Mouse (Mus musculus) heart, embryonic 16.5 days (tissue): ENCODE results near the gene 1700029J07Rik. TPM values are rescaled to one million over a fixed set of nuclear protein-coding genes. Genes with fewer than 3 reads are reported as not detected.

Experiments
- ATAC-seq: fragments of 200-750 bp; cut with Nextera tagmentation; replicated peaks from 2 replicates; pipeline ENCODE4 v1.8.0; 2017; ENCODE audit warnings: moderate number of reproducible peaks; ENCODE audit not compliant: insufficient read depth, low FRiP score; ENCODE audit errors: extremely low read depth
- H3K27ac ChIP-seq: fragments of 300-500 bp; sonication (generic); 2 replicates; pipeline ENCODE4 v1.5.1; 2014; ENCODE audit warnings: mild to moderate bottlenecking, low read length, control low read depth, moderate library complexity
- H3K27me3 ChIP-seq: fragments of 300-500 bp; sonication (generic); 2 replicates; pipeline ENCODE4 v1.6.1; 2014; ENCODE audit warnings: low read length, mixed read lengths; ENCODE audit not compliant: control insufficient read depth, insufficient read depth
- H3K36me3 ChIP-seq: fragments of 300-500 bp; sonication (generic); 2 replicates; pipeline ENCODE4 v1.6.1; 2014; ENCODE audit not compliant: control insufficient read depth, insufficient read depth
- H3K4me1 ChIP-seq: fragments of 300-500 bp; sonication (generic); 2 replicates; pipeline ENCODE4 v1.6.1; 2014; ENCODE audit warnings: low read length, mixed read lengths; ENCODE audit not compliant: control insufficient read depth, insufficient read depth
- H3K4me2 ChIP-seq: fragments of 300-500 bp; sonication (generic); 2 replicates; pipeline ENCODE4 v1.6.1; 2014; ENCODE audit warnings: low read depth, mild to moderate bottlenecking, control low read depth, low read length
- H3K4me3 ChIP-seq: fragments of 300-500 bp; sonication (generic); 2 replicates; pipeline ENCODE4 v1.5.1; 2014; ENCODE audit warnings: mild to moderate bottlenecking, control low read depth, low read length
- H3K9ac ChIP-seq: fragments of 300-500 bp; sonication (generic); 2 replicates; pipeline ENCODE4 v1.6.1; 2014; ENCODE audit warnings: low read length, control low read depth
- H3K9me3 ChIP-seq: fragments of 300-500 bp; sonication (generic); replicated peaks from 2 replicates; pipeline ENCODE4 v1.6.1; 2016; ENCODE audit warnings: low read length; ENCODE audit not compliant: control insufficient read depth
- WGBS: fragments of 180-500 bp; shearing (Covaris S2); extraction: QIAGEN DNeasy Blood & Tissue Kit; methylation state at CpG from one replicate; pipeline ENCODE4 v1.1.7; 2014; 5-methylcytosine and 5-hydroxymethylcytosine counted together
- polyA plus RNA-seq: library from polyadenylated mRNA; unstranded; fragments of >200 nt; fragmentation: Nextera tagmentation; extraction: Ambion mirVana; gene quantifications from 2 replicates; pipeline ENCODE4 v1.2.1, GENCODE M21; 2015

The 1700029J07Rik gene
- polyA plus RNA-seq = 3.1 and 3.8 TPM in 2 replicates

- H3K9me3 ChIP-seq = 0 out of 2 replicates have a peak, but pooled peaks cover 6% of the 10 kb centered on the region
- peaks cover 8% of the 10 kb centered on the region for H3K4me1 ChIP-seq
- H3K4me2 ChIP-seq = peak within 1 kb of the TSS; percentile 69
- peak; percentile 96 for ATAC-seq
- H3K27ac ChIP-seq = peak within 1 kb of the TSS; percentile 85
- under 1% methylated on average over 57 of the region's 57 CpGs for WGBS
- H3K9ac ChIP-seq = peak within 1 kb of the TSS; percentile 87
- peaks cover 21% of the 10 kb centered on the region for H3K36me3 ChIP-seq
- peak within 1 kb of the TSS; percentile 87 for H3K4me3 ChIP-seq
- H3K27me3 ChIP-seq = no peaks in the 10 kb centered on the region
Observed at GRCm38 (mm10) chr8:45975126-45975836, at the start of gene 1700029J07Rik, which contains the start of gene Ufsp2. Gene 1700029J07Rik, minus strand, starts transcription at chr8:45975252. Gene Ufsp2, plus strand, starts transcription at chr8:45975528.

GRCm38 (mm10) chr8:46024392-46024791 lies 49.3 kb upstream of the 1700029J07Rik start:
- no peak overlapping the region for H3K9ac ChIP-seq
- 43% methylated on average over 4 of the region's 4 CpGs for WGBS
- no peak overlapping the region for H3K4me3 ChIP-seq
- H3K36me3 ChIP-seq = no peaks in the 10 kb centered on the region
- no peaks in the 10 kb centered on the region for H3K27me3 ChIP-seq
- no peaks in the 10 kb centered on the region for H3K4me1 ChIP-seq
- H3K27ac ChIP-seq = no peak overlapping the region
- H3K4me2 ChIP-seq = no peak overlapping the region
- no peaks in the 10 kb centered on the region for H3K9me3 ChIP-seq
- ATAC-seq = no peak

DNA sequence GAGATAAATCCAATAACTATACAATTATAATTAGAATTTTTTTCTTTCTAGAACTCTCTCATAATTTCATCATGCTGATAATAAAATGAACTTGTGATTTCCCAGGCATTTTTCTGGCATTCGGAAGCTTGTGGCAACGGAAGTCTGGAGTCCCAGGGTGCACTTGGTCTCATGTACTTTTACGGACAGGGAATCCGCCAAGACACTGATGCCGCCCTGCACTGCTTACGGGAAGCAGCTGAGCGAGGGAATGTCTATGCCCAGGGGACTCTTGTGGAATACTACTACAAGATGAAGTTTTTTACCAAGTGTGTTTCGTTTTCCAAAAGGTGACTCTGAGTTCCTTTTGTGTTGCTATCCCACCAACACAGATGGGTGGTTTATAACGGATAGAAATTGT lies 47.7 kb upstream of the 1700029J07Rik start:
- no peaks in the 10 kb centered on the region for H3K27me3 ChIP-seq
- H3K27ac ChIP-seq = no peak overlapping the region
- no peaks in the 10 kb centered on the region for H3K9me3 ChIP-seq
- H3K36me3 ChIP-seq = no peaks in the 10 kb centered on the region
- WGBS = 86% methylated on average over 9 of the region's 9 CpGs
- H3K9ac ChIP-seq = no peak overlapping the region
- no peak for ATAC-seq
- H3K4me3 ChIP-seq = no peak overlapping the region
- H3K4me1 ChIP-seq = no peaks in the 10 kb centered on the region
- no peak overlapping the region for H3K4me2 ChIP-seq

DNA sequence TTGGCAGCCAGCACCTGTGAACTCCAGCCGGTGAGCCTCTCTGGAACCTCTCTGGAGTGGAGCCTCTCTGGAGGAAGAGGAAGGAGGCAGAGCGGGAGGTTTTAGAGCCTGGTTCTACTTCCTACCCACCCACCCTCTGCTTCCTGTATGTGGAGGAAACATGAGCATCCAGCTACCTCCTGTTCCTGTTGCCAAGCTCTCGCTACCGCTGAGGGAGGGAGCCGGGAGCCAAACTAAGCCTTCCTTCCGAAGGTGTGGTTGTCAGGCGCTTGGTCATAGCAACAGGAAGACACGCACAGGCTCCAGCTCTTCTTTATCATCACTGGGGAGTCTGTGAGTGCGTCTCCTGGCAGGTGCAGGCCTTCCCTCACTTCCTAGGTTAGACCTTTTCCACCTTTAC lies 47.2 kb upstream of the 1700029J07Rik start:
- Histone ChIP-seq H3K9ac (no peak overlapping the region), H3K27me3 (no peaks in the 10 kb centered on the region), H3K4me3 (no peak overlapping the region), H3K4me2 (no peak overlapping the region), H3K27ac (no peak overlapping the region), H3K9me3 (no peaks in the 10 kb centered on the region), H3K4me1 (no peaks in the 10 kb centered on the region), H3K36me3 (no peaks in the 10 kb centered on the region)
- ATAC-seq = no peak
- WGBS = 79% methylated on average over 9 of the region's 9 CpGs

DNA sequence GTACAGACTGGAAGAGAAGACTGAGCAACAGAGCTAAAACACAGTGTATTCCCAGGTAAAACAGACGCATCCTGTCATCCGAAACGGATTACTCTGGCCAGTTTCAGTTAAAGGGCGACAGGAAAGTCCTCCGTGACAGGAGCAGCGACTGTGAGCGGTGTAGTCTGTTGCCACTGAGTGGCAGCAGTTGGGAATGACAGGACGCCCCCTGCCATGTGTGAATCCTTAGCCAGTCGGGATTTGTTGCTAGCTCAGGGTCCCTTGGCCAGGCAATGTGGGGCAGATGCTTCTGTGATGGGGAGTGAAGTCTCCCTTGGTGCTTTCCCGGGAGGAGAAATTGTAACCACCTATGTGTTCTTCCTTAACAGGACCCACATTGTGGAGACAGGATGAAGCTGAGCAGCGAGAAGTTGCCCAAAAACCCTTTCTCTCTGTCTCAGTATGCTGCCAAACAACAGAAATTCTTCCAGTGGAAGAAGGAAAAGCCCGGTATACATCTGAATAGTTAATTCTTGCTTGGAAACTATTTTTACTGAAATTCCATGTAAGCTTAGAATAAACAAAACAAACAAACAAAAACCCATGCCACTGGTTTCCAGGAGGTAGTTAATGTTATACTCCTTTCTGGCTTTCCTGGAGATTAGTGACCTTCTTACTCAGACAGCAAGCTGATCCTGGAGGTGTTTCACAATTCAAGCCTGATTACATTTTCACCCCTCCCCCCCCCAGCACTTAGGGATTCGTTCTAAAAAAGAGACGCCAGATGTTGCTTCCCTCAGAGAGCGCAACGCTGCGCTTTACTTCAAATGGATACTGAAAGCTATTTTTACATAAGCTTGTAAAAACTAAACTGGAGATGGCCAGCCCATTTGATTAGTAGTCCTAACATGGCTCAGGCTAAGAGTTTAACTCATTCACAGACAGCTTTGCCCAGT lies 36.0 kb upstream of the 1700029J07Rik start:
- no peaks in the 10 kb centered on the region for H3K9me3 ChIP-seq
- H3K9ac ChIP-seq = peak overlapping the region; percentile 27
- peaks cover 7% of the 10 kb centered on the region for H3K4me1 ChIP-seq
- 8% methylated on average over 17 of the region's 17 CpGs for WGBS
- peak overlapping the region; percentile 29 for H3K4me3 ChIP-seq
- ATAC-seq = peak; percentile 81; the same call in 1 of the 2 replicates
- no peaks in the 10 kb centered on the region for H3K27me3 ChIP-seq
- H3K4me2 ChIP-seq = peak overlapping the region; percentile 55
- peak overlapping the region; percentile 74 for H3K27ac ChIP-seq
- H3K36me3 ChIP-seq = no peaks in the 10 kb centered on the region

DNA sequence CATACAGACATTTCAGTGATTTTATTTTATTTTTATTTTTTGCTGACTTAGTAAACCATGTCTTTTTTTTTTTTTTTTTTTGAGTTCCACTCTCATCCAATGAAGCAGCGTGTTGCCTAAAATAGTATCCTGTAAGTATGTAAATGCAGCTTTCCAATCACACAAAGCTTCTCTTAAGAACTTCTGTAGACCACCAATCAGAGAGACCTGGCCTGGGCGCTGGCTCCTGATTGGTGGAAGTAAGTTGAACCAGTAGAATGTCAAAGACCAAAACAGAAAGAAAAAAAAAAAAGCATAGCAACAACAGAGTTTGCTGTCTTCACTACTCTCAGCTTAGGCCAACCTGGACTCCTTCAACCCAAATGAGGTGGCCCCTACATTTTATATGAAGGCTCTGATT lies 35.3 kb upstream of the 1700029J07Rik start:
- WGBS = 52% methylated on average over 2 of the region's 2 CpGs
- Histone ChIP-seq H3K27me3 (no peaks in the 10 kb centered on the region), H3K9me3 (no peaks in the 10 kb centered on the region), H3K36me3 (no peaks in the 10 kb centered on the region), H3K27ac (peak overlapping the region; percentile 74), H3K4me2 (peak overlapping the region; percentile 55), H3K4me1 (peaks cover 10% of the 10 kb centered on the region), H3K9ac (peak overlapping the region; percentile 27), H3K4me3 (peak overlapping the region; percentile 29)
- no peak for ATAC-seq

DNA sequence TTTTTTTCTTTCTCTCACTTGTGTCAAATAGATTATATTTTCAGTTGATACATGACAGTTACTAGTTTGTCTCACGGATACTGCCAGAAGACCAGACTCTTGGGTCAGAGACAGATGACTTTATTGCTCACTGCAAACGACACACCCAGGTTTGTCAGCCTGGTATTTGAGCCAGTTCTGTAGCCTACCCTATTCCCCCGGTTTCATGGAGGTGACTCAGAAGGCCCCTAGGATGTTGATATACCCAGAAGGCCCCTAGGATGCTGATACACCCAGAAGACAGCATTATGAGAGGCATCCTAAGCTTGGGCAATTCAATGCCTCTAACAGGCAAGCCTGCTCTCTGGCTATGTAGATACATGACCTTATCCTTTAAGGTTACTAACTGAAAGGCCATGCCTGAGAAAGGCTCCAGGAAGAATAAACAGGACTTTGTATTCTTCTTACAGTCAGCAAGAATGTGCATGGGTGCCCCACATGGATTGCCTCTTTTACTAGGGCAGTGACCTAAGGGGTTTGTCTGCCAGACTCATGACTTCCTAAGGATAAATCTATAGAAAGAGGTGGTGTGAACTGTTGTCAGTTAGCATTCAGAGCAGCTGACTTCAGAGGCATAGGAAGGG lies 32.1 kb upstream of the 1700029J07Rik start:
- no peak overlapping the region for H3K4me3 ChIP-seq
- no peaks in the 10 kb centered on the region for H3K27me3 ChIP-seq
- ATAC-seq = no peak
- H3K27ac ChIP-seq = no peak overlapping the region
- no peak overlapping the region for H3K4me2 ChIP-seq
- peaks cover 13% of the 10 kb centered on the region for H3K4me1 ChIP-seq
- no peaks in the 10 kb centered on the region for H3K36me3 ChIP-seq
- H3K9ac ChIP-seq = no peak overlapping the region
- WGBS = 69% methylated on average over 3 of the region's 3 CpGs
- no peaks in the 10 kb centered on the region for H3K9me3 ChIP-seq

- H3K9ac ChIP-seq = peak within 1 kb of the TSS; percentile 30; the same call in 1 of the 2 replicates
- no peaks in the 10 kb centered on the region for H3K27me3 ChIP-seq
- H3K4me2 ChIP-seq = peak within 1 kb of the TSS; percentile 49
- H3K36me3 ChIP-seq = no peaks in the 10 kb centered on the region
- no peak for ATAC-seq
- H3K27ac ChIP-seq = peak within 1 kb of the TSS; percentile 81
- no peaks in the 10 kb centered on the region for H3K9me3 ChIP-seq
- peak within 1 kb of the TSS; percentile 7; the same call in 1 of the 2 replicates for H3K4me3 ChIP-seq
- peaks cover 7% of the 10 kb centered on the region; the same call in 1 of the 2 replicates for H3K4me1 ChIP-seq
- WGBS = 25% methylated on average over 4 of the region's 4 CpGs
Observed at GRCm38 (mm10) chr8:46005596-46005995, 30.5 kb upstream of the 1700029J07Rik start, which contains the start of gene Ankrd37. Gene Ankrd37, minus strand, starts transcription at chr8:46005707.
